Comparison of ENCODE assay signal across 7 mouse cellular contexts in genomic region chr15:85677855-85678254, GRCm38 (mm10). TPM values are rescaled to one million over a fixed set of nuclear protein-coding genes. Genes with fewer than 3 reads are reported as not detected.
DNase-seq lines count a peak whose midpoint lies in the region; ATAC-seq and TF ChIP-seq lines count a peak whose summit lies in the region.

No protein-coding gene starts in this region.

- H3K4me3 ChIP-seq in liver, adult 2 months (ENCODE audit: insufficient read depth, low read depth, low read length): no peak overlapping the region
- H3K4me3 ChIP-seq in liver, postnatal 0 days (ENCODE audit: low read depth, low read length): no peak overlapping the region
- peak overlapping the region; percentile 82 for H3K4me3 ChIP-seq in hindbrain, embryonic 15.5 days
- H3K4me3 ChIP-seq in midbrain, postnatal 0 days (ENCODE audit: low read depth, low read length): peak overlapping the region; percentile 26; the same call in 1 of the 2 replicates

- TF ChIP-seq EP300 in liver, postnatal 0 days (IDR thresholded peaks at IDR 0.05; ENCODE audit: low read depth): no peak

- WGBS in liver, adult 2 months: 31% methylated on average over 10 of the region's 10 CpGs
- 76% methylated on average over 10 of the region's 10 CpGs for WGBS in liver, postnatal 0 days (ENCODE audit: insufficient replicate concordance)
- 54% methylated on average over 10 of the region's 10 CpGs for WGBS in hindbrain, embryonic 15.5 days
- 55% methylated on average over 10 of the region's 10 CpGs for WGBS in midbrain, postnatal 0 days

- peaks cover 45% of the 10 kb centered on the region for H3K4me1 ChIP-seq in liver, adult 2 months (ENCODE audit: control insufficient read depth, insufficient read depth, low read length)
- H3K4me1 ChIP-seq in liver, postnatal 0 days (ENCODE audit: insufficient read depth): no peaks in the 10 kb centered on the region
- H3K4me1 ChIP-seq in hindbrain, embryonic 15.5 days (replicated peaks): peaks cover 79% of the 10 kb centered on the region
- peaks cover 11% of the 10 kb centered on the region; the same call in 1 of the 2 replicates for H3K4me1 ChIP-seq in midbrain, postnatal 0 days (ENCODE audit: insufficient read depth, low read length)

- no peaks in the 10 kb centered on the region for H3K27me3 ChIP-seq in liver, adult 2 months (ENCODE audit: control insufficient read depth, insufficient read depth, low read length)
- H3K27me3 ChIP-seq in liver, postnatal 0 days (ENCODE audit: insufficient read depth, low read length): peaks cover 6% of the 10 kb centered on the region
- H3K27me3 ChIP-seq in hindbrain, embryonic 15.5 days: no peaks in the 10 kb centered on the region
- no peaks in the 10 kb centered on the region for H3K27me3 ChIP-seq in midbrain, postnatal 0 days (ENCODE audit: insufficient read depth, low read length)

- H3K9me3 ChIP-seq in liver, postnatal 0 days (ENCODE audit: low read length): no peaks in the 10 kb centered on the region
- no peaks in the 10 kb centered on the region for H3K9me3 ChIP-seq in hindbrain, embryonic 15.5 days
- no peaks in the 10 kb centered on the region for H3K9me3 ChIP-seq in midbrain, postnatal 0 days (ENCODE audit: low read length)

- no peak for ATAC-seq in liver, postnatal 0 days
- ATAC-seq in hindbrain, embryonic 15.5 days (ENCODE audit: low FRiP score, low read depth): peak; percentile 65
- ATAC-seq in midbrain, postnatal 0 days (ENCODE audit: low FRiP score): no peak

- TF ChIP-seq CTCF in liver, adult 2 months (IDR thresholded peaks at IDR 0.05; ENCODE audit: low read depth, low read length): no peak
- no peak for TF ChIP-seq CTCF in liver, postnatal 0 days (IDR thresholded peaks at IDR 0.05; ENCODE audit: low read depth)
- TF ChIP-seq CTCF in midbrain, postnatal 0 days (IDR thresholded peaks at IDR 0.05): no peak

- H3K9ac ChIP-seq in liver, adult 2 months (ENCODE audit: low read depth, low read length): peak overlapping the region; percentile 32
- no peak overlapping the region for H3K9ac ChIP-seq in liver, postnatal 0 days (replicated peaks)
- peak overlapping the region; percentile 47; the same call in 1 of the 2 replicates for H3K9ac ChIP-seq in hindbrain, embryonic 15.5 days
- H3K9ac ChIP-seq in midbrain, postnatal 0 days (replicated peaks; ENCODE audit: low read length, poor library complexity, severe bottlenecking): peak overlapping the region; percentile 25

- DNase-seq in liver, adult 2 months (ENCODE audit: extremely low read depth, low read depth, low spot score): peak; percentile 76
- DNase-seq in liver, postnatal 0 days: no peak
- peak; percentile 92 for DNase-seq in cerebellum, adult 9-11 months
- DNase-seq in midbrain, postnatal 0 days (ENCODE audit: low spot score): peak; percentile 88
- DNase-seq in urinary bladder, adult 18-20 months (ENCODE audit: low spot score in 2 of 2): no peak
- DNase-seq in ovary, postnatal 14 days (ENCODE audit: low spot score): no peak

- H3K27ac ChIP-seq in liver, adult 2 months (replicated peaks; ENCODE audit: insufficient read depth, low read depth, low read length): peak overlapping the region; percentile 11; the same call in 1 of the 2 replicates
- H3K27ac ChIP-seq in liver, postnatal 0 days (ENCODE audit: low read depth): no peak overlapping the region
- peak overlapping the region; percentile 90 for H3K27ac ChIP-seq in hindbrain, embryonic 15.5 days (replicated peaks)
- H3K27ac ChIP-seq in midbrain, postnatal 0 days (ENCODE audit: low read depth, low read length): peak overlapping the region; percentile 74

- H3K4me2 ChIP-seq in liver, postnatal 0 days (ENCODE audit: low read depth, low read length): no peak overlapping the region
- H3K4me2 ChIP-seq in hindbrain, embryonic 15.5 days: peak overlapping the region; percentile 77
- H3K4me2 ChIP-seq in midbrain, postnatal 0 days (ENCODE audit: low read depth, low read length, poor library complexity, severe bottlenecking): peak overlapping the region; percentile 87

- H3K36me3 ChIP-seq in liver, adult 2 months (ENCODE audit: control insufficient read depth, insufficient read depth, low read length): no peaks in the 10 kb centered on the region
- no peaks in the 10 kb centered on the region for H3K36me3 ChIP-seq in liver, postnatal 0 days (replicated peaks; ENCODE audit: insufficient read depth, low read length)
- H3K36me3 ChIP-seq in hindbrain, embryonic 15.5 days: no peaks in the 10 kb centered on the region
- peaks cover 2% of the 10 kb centered on the region; the same call in 1 of the 2 replicates for H3K36me3 ChIP-seq in midbrain, postnatal 0 days (ENCODE audit: insufficient read depth, low read length)

- peaks cover 55% of the 10 kb centered on the region for H3K79me2 ChIP-seq in liver, adult 2 months (ENCODE audit: control insufficient read depth, insufficient read depth, low read length)

- no peak for TF ChIP-seq POLR2A in liver, adult 2 months (IDR thresholded peaks at IDR 0.05; ENCODE audit: extremely low read depth, insufficient read depth, low read length)

RNA-seq across cellular contexts. Expression of gene Ppara, which starts 56.9 kb away (rescaled TPM):
- total RNA-seq in liver, adult 2 months (2014; rRNA removed): 184 and 206 TPM in 2 replicates
- polyA plus RNA-seq in liver, adult 2 months (2012; rRNA removed): 36.2 and 39.8 TPM in 2 replicates
- 169 and 185 TPM in 2 replicates for polyA plus RNA-seq in liver, postnatal 0 days (2015; fragmentation: Nextera tagmentation; extraction: Ambion mirVana)
- polyA plus RNA-seq in hindbrain, embryonic 15.5 days (2015; fragmentation: Nextera tagmentation; extraction: Ambion mirVana): 1.6 and 2.1 TPM in 2 replicates
- total RNA-seq in midbrain, postnatal 0 days (2014; rRNA removed): 1.6 TPM in 2 replicates
- 0.86 and 2.8 TPM in 2 replicates for polyA plus RNA-seq in midbrain, postnatal 0 days (2015; fragmentation: Nextera tagmentation; extraction: Ambion mirVana)

Comparison
In these comparisons a context has a peak if more than half of its experiments do, and no peak if none do; other contexts are left out.
1. DNase-seq: peak in liver, adult 2 months (single experiment), cerebellum, adult 9-11 months (single experiment) and midbrain, postnatal 0 days (single experiment); none in liver, postnatal 0 days (single experiment), urinary bladder, adult 18-20 months (0 of 2) and ovary, postnatal 14 days (single experiment).
2. H3K4me3 ChIP-seq: peak in hindbrain, embryonic 15.5 days (single experiment) and midbrain, postnatal 0 days (single experiment); none in liver, adult 2 months (single experiment) and liver, postnatal 0 days (single experiment).